Mouse (Mus musculus): ENCODE results near the gene RPS10-NUDT3. TPM values are rescaled to one million over a fixed set of nuclear protein-coding genes. Genes with fewer than 3 reads are reported as not detected.

RPS10-NUDT3 gene
- polyA plus RNA-seq, 1 experiment from 2014 or later = not detected

DNA sequence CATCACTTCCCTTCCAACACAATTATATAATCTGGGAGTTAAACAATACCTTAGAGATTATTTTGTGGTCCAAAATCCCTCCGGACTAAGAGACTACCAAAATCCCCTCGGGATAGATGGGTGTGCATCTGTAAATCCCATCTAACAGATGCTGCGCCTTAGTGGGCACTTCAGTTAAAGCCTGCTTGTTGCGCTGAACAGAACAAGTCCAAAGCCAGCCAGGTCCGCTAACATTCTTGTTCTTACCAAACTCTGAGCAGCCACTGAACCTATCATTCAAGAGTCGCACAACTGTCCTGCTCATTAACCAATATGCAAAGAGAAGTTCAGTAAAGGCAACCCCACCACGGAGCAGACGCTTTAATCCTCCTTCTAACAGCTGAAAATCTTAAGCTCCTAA lies 13.9 kb downstream of the RPS10-NUDT3 start:
- 54% methylated on average over 8 of the region's 8 CpGs for WGBS
- H3K27me3 ChIP-seq (replicated peaks; ENCODE audit: low read depth, poor library complexity, severe bottlenecking) = no peaks in the 10 kb centered on the region
- peaks cover 41% of the 10 kb centered on the region for H3K36me3 ChIP-seq (replicated peaks)
- H3K9me3 ChIP-seq = peaks cover 22% of the 10 kb centered on the region
- peak overlapping the region; percentile 11; the same call in 1 of the 2 replicates for H3K27ac ChIP-seq (replicated peaks)
- H3K4me1 ChIP-seq = peaks cover 44% of the 10 kb centered on the region
- no peak for DNase-seq (ENCODE audit: low spot score)
- peak overlapping the region; percentile 98 for H3K4me3 ChIP-seq

- Histone ChIP-seq H3K27me3 (replicated peaks; ENCODE audit: low read depth, poor library complexity, severe bottlenecking) (no peaks in the 10 kb centered on the region), H3K36me3 (replicated peaks) (peaks cover 76% of the 10 kb centered on the region), H3K27ac (replicated peaks) (no peak overlapping the region), H3K4me3 (no peak overlapping the region), H3K4me1 (peaks cover 36% of the 10 kb centered on the region), H3K9me3 (peaks cover 22% of the 10 kb centered on the region)
- WGBS = 76% methylated on average over 7 of the region's 7 CpGs
- no peak for DNase-seq (ENCODE audit: low spot score)
Measured at GRCm38 (mm10) chr17:27615388-27615787, 19.6 kb downstream of the RPS10-NUDT3 start.

DNA sequence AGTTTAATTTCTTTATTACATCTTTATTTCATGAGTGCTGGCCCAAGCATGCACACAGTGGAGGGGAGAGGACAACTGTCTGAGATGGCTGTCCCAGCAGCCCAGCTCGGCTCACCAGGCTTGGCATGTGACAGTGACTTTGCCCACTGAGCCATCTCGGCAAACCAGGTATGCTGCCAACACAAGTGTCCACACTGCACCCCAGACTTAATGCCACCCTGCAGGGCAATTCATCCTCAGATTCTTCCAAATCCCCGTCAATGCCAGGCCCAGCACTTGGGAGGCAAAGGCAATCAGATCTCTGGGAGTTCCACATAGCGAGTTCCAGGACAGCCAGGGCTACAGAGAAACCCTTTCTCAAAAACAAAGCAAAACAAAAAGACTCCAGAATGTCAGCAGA lies 22.0 kb downstream of the RPS10-NUDT3 start:
- Histone ChIP-seq H3K4me1 (peaks cover 27% of the 10 kb centered on the region), H3K9me3 (peaks cover 16% of the 10 kb centered on the region), H3K27ac (replicated peaks) (no peak overlapping the region), H3K27me3 (replicated peaks; ENCODE audit: low read depth, poor library complexity, severe bottlenecking) (no peaks in the 10 kb centered on the region), H3K4me3 (no peak overlapping the region), H3K36me3 (replicated peaks) (peaks cover 75% of the 10 kb centered on the region)
- no peak for DNase-seq (ENCODE audit: low spot score)
- 86% methylated on average over 4 of the region's 4 CpGs for WGBS

DNA sequence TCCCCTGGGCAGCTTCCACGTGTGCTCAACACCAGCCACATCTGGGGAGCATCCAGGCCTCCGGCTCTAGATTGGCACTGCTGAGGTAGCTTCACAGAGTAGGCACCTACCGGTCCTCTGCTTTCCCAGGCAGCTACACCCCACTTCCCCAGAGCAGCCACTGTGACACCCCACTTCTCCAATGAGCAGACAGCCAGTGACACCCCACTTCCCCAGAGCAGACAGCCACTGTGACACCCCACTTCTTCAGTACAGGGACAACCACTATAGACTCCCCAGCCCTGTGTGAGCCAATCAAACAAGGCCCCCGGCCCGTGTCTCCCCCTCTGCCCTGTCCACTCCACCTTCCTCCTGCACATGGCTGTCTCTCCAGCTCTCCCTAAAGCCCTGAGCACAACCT lies 23.0 kb downstream of the RPS10-NUDT3 start:
- H3K4me3 ChIP-seq = no peak overlapping the region

GRCm38 (mm10) chr17:27611519-27611884 lies 23.5 kb downstream of the RPS10-NUDT3 start:
- no peak for DNase-seq (ENCODE audit: low spot score)
- WGBS = 74% methylated on average over 3 of the region's 3 CpGs
- Histone ChIP-seq H3K27ac (replicated peaks) (no peak overlapping the region), H3K9me3 (peaks cover 1% of the 10 kb centered on the region; the same call in 1 of the 2 replicates), H3K4me1 (peaks cover 27% of the 10 kb centered on the region), H3K27me3 (replicated peaks; ENCODE audit: low read depth, poor library complexity, severe bottlenecking) (no peaks in the 10 kb centered on the region), H3K4me3 (no peak overlapping the region), H3K36me3 (replicated peaks) (peaks cover 68% of the 10 kb centered on the region)

More for the DNA sequence above, 23.0 kb downstream of the RPS10-NUDT3 start:
- H3K36me3 ChIP-seq (replicated peaks) = peaks cover 73% of the 10 kb centered on the region
- no peaks in the 10 kb centered on the region for H3K27me3 ChIP-seq (replicated peaks; ENCODE audit: low read depth, poor library complexity, severe bottlenecking)
- no peak overlapping the region for H3K27ac ChIP-seq (replicated peaks)
- DNase-seq (ENCODE audit: low spot score) = no peak
- H3K4me1 ChIP-seq = peaks cover 27% of the 10 kb centered on the region
- WGBS = 84% methylated on average over 5 of the region's 5 CpGs
- H3K9me3 ChIP-seq = peaks cover 6% of the 10 kb centered on the region; the same call in 1 of the 2 replicates

DNA sequence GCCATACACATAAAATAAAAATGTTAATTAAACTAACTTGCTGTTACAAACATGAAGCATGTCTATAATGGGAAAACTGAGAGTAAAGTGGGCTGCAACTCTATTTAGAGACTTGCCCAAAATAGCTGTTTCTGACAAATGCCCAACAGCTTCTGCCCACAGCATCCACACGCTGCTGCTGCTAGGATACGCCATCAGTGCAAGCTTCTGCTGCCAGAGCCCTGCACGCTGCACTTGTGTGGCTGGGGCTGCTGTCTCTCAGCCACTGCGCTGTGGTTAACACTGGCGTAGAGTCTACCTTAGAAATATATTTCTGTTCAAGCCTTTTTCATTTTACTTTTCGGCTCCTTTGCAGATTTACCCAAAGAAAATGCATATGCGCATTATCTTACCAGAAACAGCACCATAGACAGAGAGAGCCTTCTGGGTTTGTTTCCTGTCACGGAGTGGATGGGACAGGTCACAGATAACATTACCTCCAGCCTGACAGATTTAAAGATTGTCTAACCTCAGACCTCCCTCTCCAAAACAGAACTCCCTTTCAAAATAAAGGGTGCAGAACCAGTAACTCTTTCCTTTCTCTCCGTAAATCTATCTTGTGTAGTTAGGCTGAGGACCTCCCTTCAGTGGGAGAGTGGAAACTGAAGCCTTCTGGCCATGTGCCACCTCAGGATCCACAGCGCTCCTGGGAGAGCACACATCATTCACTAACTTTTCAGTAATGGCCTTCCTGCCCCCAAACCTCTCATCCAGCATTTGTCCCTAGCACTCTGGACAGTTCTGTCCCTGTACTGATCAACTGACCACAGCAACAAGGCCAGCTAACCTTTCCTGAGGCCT lies 24.1 kb downstream of the RPS10-NUDT3 start:
- H3K27me3 ChIP-seq (replicated peaks; ENCODE audit: low read depth, poor library complexity, severe bottlenecking) = no peaks in the 10 kb centered on the region
- no peak for DNase-seq (ENCODE audit: low spot score)
- H3K36me3 ChIP-seq (replicated peaks) = peaks cover 67% of the 10 kb centered on the region
- H3K27ac ChIP-seq (replicated peaks) = no peak overlapping the region
- no peak overlapping the region for H3K4me3 ChIP-seq
- WGBS = 89% methylated on average over 10 of the region's 10 CpGs
- H3K9me3 ChIP-seq = no peaks in the 10 kb centered on the region
- peaks cover 27% of the 10 kb centered on the region for H3K4me1 ChIP-seq

DNA sequence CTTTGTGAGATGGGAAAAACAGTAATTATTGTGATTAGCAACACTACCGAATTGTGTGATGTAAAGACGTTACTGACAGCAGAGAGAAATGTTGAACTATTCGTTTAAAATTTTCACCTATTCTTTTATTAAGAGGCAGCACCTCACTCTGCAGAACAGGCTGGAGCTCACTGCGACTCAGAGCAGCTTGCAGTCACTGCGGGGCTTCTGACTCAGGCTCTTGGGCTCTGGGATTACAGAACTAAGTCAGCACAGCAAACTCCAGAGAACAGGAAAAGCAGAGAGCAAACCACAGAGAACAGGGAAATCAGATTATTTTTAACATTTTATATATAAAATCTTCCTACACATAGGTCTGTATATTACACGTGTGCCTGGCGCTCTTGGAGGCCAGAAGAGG lies 25.4 kb downstream of the RPS10-NUDT3 start:
- peaks cover 15% of the 10 kb centered on the region for H3K4me1 ChIP-seq
- 91% methylated on average over 7 of the region's 7 CpGs for WGBS
- DNase-seq (ENCODE audit: low spot score) = no peak
- H3K27me3 ChIP-seq (replicated peaks; ENCODE audit: low read depth, poor library complexity, severe bottlenecking) = no peaks in the 10 kb centered on the region
- H3K27ac ChIP-seq (replicated peaks) = no peak overlapping the region
- peaks cover 63% of the 10 kb centered on the region for H3K36me3 ChIP-seq (replicated peaks)
- H3K9me3 ChIP-seq = no peaks in the 10 kb centered on the region
- H3K4me3 ChIP-seq = no peak overlapping the region

DNA sequence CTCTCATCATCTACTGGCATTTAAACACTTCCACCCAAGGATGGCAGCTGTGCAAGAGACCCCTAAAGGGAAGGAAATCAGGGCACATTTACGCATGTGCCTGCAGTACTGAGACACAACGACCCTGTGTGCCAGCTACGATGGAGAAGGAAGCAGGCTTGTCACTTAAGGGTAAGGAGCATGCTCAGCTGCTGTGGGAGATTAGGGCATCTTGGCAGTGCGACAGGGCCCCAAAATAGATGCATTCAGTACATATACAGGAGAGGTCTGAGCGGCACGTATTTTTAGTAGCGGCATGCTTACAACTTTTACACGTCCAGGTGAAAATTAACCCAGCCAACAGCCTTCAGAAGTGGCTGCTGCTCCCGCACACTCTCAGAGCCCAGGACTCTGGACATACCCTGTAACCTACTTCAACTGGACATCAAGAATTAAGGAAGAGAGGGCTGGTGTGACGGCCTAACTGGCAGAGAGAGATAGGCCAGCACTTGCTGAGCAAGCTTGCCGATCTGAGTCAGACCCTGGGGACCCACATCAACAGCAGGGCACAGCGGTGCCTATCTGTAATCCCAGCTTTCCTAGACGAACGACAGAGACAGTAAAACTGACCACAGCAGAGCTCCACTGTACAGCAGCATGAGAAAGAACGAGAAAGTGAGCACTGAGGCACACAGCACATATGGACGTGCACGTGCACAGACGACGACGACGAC lies 31.3 kb downstream of the RPS10-NUDT3 start:
- H3K4me3 ChIP-seq = no peak overlapping the region
- 89% methylated on average over 21 of the region's 21 CpGs for WGBS
- no peaks in the 10 kb centered on the region for H3K27me3 ChIP-seq (replicated peaks; ENCODE audit: low read depth, poor library complexity, severe bottlenecking)
- peaks cover 36% of the 10 kb centered on the region for H3K36me3 ChIP-seq (replicated peaks)
- H3K9me3 ChIP-seq = no peaks in the 10 kb centered on the region
- H3K27ac ChIP-seq (replicated peaks) = no peak overlapping the region
- H3K4me1 ChIP-seq = peaks cover 23% of the 10 kb centered on the region
- no peak for DNase-seq (ENCODE audit: low spot score)

DNA sequence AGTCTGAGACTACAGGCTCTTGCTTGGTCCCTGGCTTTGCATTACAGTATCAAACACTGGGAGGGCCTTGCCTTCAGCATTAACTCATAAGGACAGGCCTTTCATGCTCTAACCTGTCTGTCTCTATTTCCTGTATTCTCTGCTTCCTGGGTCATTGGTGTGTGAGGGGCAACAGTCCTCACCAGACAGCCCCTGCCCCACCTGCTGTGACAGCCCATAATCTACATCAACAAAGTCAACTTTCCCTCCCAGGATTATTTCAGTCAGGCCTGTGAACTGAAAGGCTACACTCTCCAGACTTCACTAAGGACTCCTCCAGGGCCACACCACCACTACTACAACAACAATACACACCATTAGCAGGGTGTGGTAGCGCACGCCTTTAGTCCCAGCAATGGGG lies 32.0 kb downstream of the RPS10-NUDT3 start:
- Histone ChIP-seq H3K27me3 (replicated peaks; ENCODE audit: low read depth, poor library complexity, severe bottlenecking) (no peaks in the 10 kb centered on the region), H3K27ac (replicated peaks) (no peak overlapping the region), H3K36me3 (replicated peaks) (peaks cover 30% of the 10 kb centered on the region), H3K4me3 (no peak overlapping the region), H3K9me3 (no peaks in the 10 kb centered on the region), H3K4me1 (peaks cover 28% of the 10 kb centered on the region)
- DNase-seq (ENCODE audit: low spot score) = no peak
- WGBS = 90% methylated on average over 2 of the region's 2 CpGs

DNA sequence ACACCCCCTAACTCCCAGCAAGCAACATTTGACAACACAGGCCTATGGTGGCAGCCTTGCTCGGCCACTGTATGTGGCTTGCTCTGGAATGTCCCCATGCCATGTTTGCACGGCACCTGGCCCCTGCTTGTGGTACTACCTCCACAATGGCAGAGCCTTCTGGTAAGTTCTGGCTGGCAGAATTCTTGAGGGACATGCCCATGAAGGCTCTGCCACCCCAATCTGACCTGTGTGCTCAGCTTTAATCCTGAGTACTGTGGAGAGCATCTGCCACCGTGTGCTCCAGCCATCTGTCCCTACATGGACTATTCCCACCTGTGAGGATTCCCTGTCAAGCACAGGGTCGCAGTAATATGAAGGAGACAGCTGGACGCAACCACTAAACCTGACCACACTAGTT lies 34.2 kb downstream of the RPS10-NUDT3 start:
- H3K9me3 ChIP-seq = no peaks in the 10 kb centered on the region
- H3K27ac ChIP-seq (replicated peaks) = no peak overlapping the region
- WGBS = 81% methylated on average over 5 of the region's 5 CpGs
- peaks cover 42% of the 10 kb centered on the region for H3K4me1 ChIP-seq
- peaks cover 34% of the 10 kb centered on the region for H3K36me3 ChIP-seq (replicated peaks)
- H3K4me3 ChIP-seq = no peak overlapping the region
- no peak for DNase-seq (ENCODE audit: low spot score)
- no peaks in the 10 kb centered on the region for H3K27me3 ChIP-seq (replicated peaks; ENCODE audit: low read depth, poor library complexity, severe bottlenecking)

DNA sequence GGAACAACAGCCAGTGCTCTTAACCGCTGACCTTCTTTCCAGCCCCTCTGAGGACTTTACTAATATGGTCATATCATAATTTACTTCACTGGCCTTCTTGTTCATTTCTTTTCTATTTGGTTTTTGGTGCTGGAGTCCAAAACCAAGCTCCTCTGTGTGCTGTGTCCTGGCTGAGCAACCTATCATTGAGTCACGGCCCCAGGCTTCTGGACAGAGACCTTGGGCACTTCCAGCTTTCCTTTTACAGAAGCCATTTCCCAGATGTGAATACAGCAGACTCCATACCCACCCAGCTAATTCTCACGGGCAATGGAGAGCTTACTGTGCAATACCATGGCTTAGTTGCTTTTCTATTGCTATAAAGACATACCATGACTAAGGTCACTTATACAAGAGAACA lies 34.7 kb downstream of the RPS10-NUDT3 start:
- Histone ChIP-seq H3K4me3 (no peak overlapping the region), H3K4me1 (peaks cover 45% of the 10 kb centered on the region), H3K27me3 (replicated peaks; ENCODE audit: low read depth, poor library complexity, severe bottlenecking) (no peaks in the 10 kb centered on the region), H3K9me3 (no peaks in the 10 kb centered on the region), H3K36me3 (replicated peaks) (peaks cover 38% of the 10 kb centered on the region), H3K27ac (replicated peaks) (no peak overlapping the region)
- DNase-seq (ENCODE audit: low spot score) = no peak
- WGBS = 87% methylated on average over 3 of the region's 3 CpGs

- no peaks in the 10 kb centered on the region for H3K27me3 ChIP-seq (replicated peaks; ENCODE audit: low read depth, poor library complexity, severe bottlenecking)
- H3K4me3 ChIP-seq = no peak overlapping the region
- H3K9me3 ChIP-seq = no peaks in the 10 kb centered on the region
- H3K4me1 ChIP-seq = peaks cover 35% of the 10 kb centered on the region
- WGBS = 82% methylated on average over 21 of the region's 21 CpGs
- peaks cover 57% of the 10 kb centered on the region for H3K36me3 ChIP-seq (replicated peaks)
- DNase-seq (ENCODE audit: low spot score) = no peak
- H3K27ac ChIP-seq (replicated peaks) = no peak overlapping the region
Measured at GRCm38 (mm10) chr17:27596376-27597190, 38.4 kb downstream of the RPS10-NUDT3 start.
